Mouse (Mus musculus): ENCODE measurements around the gene Cd3e. TPM values are rescaled to one million over a fixed set of nuclear protein-coding genes. Genes with fewer than 3 reads are reported as not detected.

Gene Cd3e
- total and polyA plus RNA-seq, 3 experiments = 0.21 to 1.5 (median 0.66) TPM

- H3K27me3 ChIP-seq (ENCODE audit: control insufficient read depth, insufficient read depth, low read length) = no peaks in the 10 kb centered on the region
- TF ChIP-seq POLR2A (IDR thresholded peaks at IDR 0.05; ENCODE audit: insufficient read depth, low read depth, low read length) = no peak
- no peak for TF ChIP-seq CTCF (IDR thresholded peaks at IDR 0.05)
- TF ChIP-seq EP300 (IDR thresholded peaks at IDR 0.05; ENCODE audit: insufficient read depth, low read depth, low read length) = no peak
- intact Hi-C loops (cut with DNase I) = no loop called here
Observed at GRCm38 (mm10) chr9:44954432-44954831, 55.0 kb downstream of the Cd3e start.

More at GRCm38 (mm10) chr9:44954432-44954831, 55.0 kb downstream of the Cd3e start:
- H3K4me1 ChIP-seq (ENCODE audit: control insufficient read depth, insufficient read depth, low read length) = no peaks in the 10 kb centered on the region
- H3K9ac ChIP-seq (ENCODE audit: low read depth, low read length) = no peak overlapping the region
- H3K27ac ChIP-seq = no peak overlapping the region
- no peaks in the 10 kb centered on the region; the same call in 1 of the 2 replicates for H3K79me2 ChIP-seq (replicated peaks; ENCODE audit: control insufficient read depth, insufficient read depth, low read length)
- H3K4me3 ChIP-seq = no peak overlapping the region
- no peak for DNase-seq
- 94% methylated on average over 3 of the region's 3 CpGs for WGBS
- H3K36me3 ChIP-seq (ENCODE audit: control insufficient read depth, insufficient read depth, low read length) = no peaks in the 10 kb centered on the region; the same call in none of the 2 replicates

Other genes starting within 250 kb of the Cd3e start
- 10 to 100 TPM; 78.6 to 93.9 TPM for gene Arcn1, start 241.8 kb downstream of the Cd3e start, total RNA-seq (2021)
- 28.2 and 57.5 TPM in 2 replicates for gene Arcn1, start 241.8 kb downstream of the Cd3e start, polyA plus RNA-seq (2012; rRNA removed)
- gene Ift46, start 241.7 kb downstream of the Cd3e start, total RNA-seq (2021) = 10 to 100 TPM; 22.7 to 27.8 TPM
- 28.3 and 36.1 TPM in 2 replicates for gene Ift46, start 241.7 kb downstream of the Cd3e start, polyA plus RNA-seq (2012; rRNA removed)
- gene Tmem25, start 210.3 kb downstream of the Cd3e start, total RNA-seq (2021) = 10 to 100 TPM; 10.6 to 10.9 TPM
- gene Tmem25, start 210.3 kb downstream of the Cd3e start, polyA plus RNA-seq (2012; rRNA removed) = 22.5 and 27.2 TPM in 2 replicates
- under 1 TPM; 0.96 to 0.97 TPM for gene Ttc36, start 206.6 kb downstream of the Cd3e start, total RNA-seq (2021)
- 0.53 and 1.3 TPM in 2 replicates for gene Ttc36, start 206.6 kb downstream of the Cd3e start, polyA plus RNA-seq (2012; rRNA removed)
- 10 to 100 TPM; 25.7 to 25.9 TPM for gene Kmt2a, start 128.3 kb downstream of the Cd3e start, total RNA-seq (2021)
- gene Kmt2a, start 128.3 kb downstream of the Cd3e start, polyA plus RNA-seq (2012; rRNA removed) = 11.8 and 12.9 TPM in 2 replicates
- gene Atp5l, start 88.9 kb downstream of the Cd3e start, total RNA-seq (2021) = 1,000 to 10,000 TPM; 1,478 to 1,698 TPM
- gene Atp5l, start 88.9 kb downstream of the Cd3e start, polyA plus RNA-seq (2012; rRNA removed) = 1,092 and 1,784 TPM in 2 replicates
- gene Ube4a, start 44.0 kb downstream of the Cd3e start, total RNA-seq (2021) = 10 to 100 TPM; 36.1 to 39.6 TPM
- 8.4 and 17.0 TPM in 2 replicates for gene Ube4a, start 44.0 kb downstream of the Cd3e start, polyA plus RNA-seq (2012; rRNA removed)
- under 1 TPM; 0.25 to 0.39 TPM for gene Cd3g, start 29.2 kb downstream of the Cd3e start, total RNA-seq (2021)
- 0.64 and 1.5 TPM in 2 replicates for gene Cd3g, start 29.2 kb downstream of the Cd3e start, polyA plus RNA-seq (2012; rRNA removed)
- gene Cd3d, start 27.8 kb downstream of the Cd3e start, total RNA-seq (2021) = under 1 TPM in 1 of 2 experiments, not detected in 1; 0.66 TPM
- 0.29 and 0.92 TPM in 2 replicates for gene Cd3d, start 27.8 kb downstream of the Cd3e start, polyA plus RNA-seq (2012; rRNA removed)
- 1 to 10 TPM in 1 of 2 experiments, under 1 TPM in 1; 0.77 to 1.2 TPM for gene Mpzl2, start 30.2 kb upstream of the Cd3e start, total RNA-seq (2021)
- gene Mpzl2, start 30.2 kb upstream of the Cd3e start, polyA plus RNA-seq (2012; rRNA removed) = 1.6 and 1.8 TPM in 2 replicates
- 1 to 10 TPM; 1.4 to 1.8 TPM for gene Mpzl3, start 45.6 kb upstream of the Cd3e start, total RNA-seq (2021)
- 0.82 and 1.2 TPM in 2 replicates for gene Mpzl3, start 45.6 kb upstream of the Cd3e start, polyA plus RNA-seq (2012; rRNA removed)
- under 1 TPM; 0.20 to 0.29 TPM for gene Jaml, start 69.6 kb upstream of the Cd3e start, total RNA-seq (2021)
- 0.14 and 0.18 TPM in 2 replicates for gene Jaml, start 69.6 kb upstream of the Cd3e start, polyA plus RNA-seq (2012; rRNA removed)
- 1 to 10 TPM; 1.2 to 1.3 TPM for gene Scn2b, start 108.2 kb upstream of the Cd3e start, total RNA-seq (2021)
- gene Scn2b, start 108.2 kb upstream of the Cd3e start, polyA plus RNA-seq (2012; rRNA removed) = 0.23 and 0.31 TPM in 2 replicates
- 10 to 100 TPM; 14.2 to 16.9 TPM for gene Scn4b, start 128.8 kb upstream of the Cd3e start, total RNA-seq (2021)
- gene Scn4b, start 128.8 kb upstream of the Cd3e start, polyA plus RNA-seq (2012; rRNA removed) = 5.1 and 8.3 TPM in 2 replicates
- not detected for gene BC049352, start 172.4 kb upstream of the Cd3e start, total RNA-seq (2021)
- gene BC049352, start 172.4 kb upstream of the Cd3e start, polyA plus RNA-seq (2012; rRNA removed) = 0.09 and 0.23 TPM in 2 replicates
- gene Tmprss4, start 194.5 kb upstream of the Cd3e start, total RNA-seq (2021) = not detected
- gene Tmprss4, start 194.5 kb upstream of the Cd3e start, polyA plus RNA-seq (2012; rRNA removed) = 0.82 TPM in 1 of 2 replicates, not detected in the other